Mouse (Mus musculus) T-helper 17 cell (primary cell): ENCODE data around the gene Tspan5.

Experiments used
- in situ Hi-C, 2 experiments: fragments of 300-600 bp; cut with MboI, MseI; formaldehyde crosslinking; loops; 1 replicate in 1 of 2; 2 replicates in 1 of 2; pipeline ENCODE4 v1.15.1; 2025; ENCODE audit warnings: high pct_unique_total_duplicates in 2 of 2

The Tspan5 gene

GRCm38 (mm10) chr3:138741649-138742565 is at the start of gene Tspan5:
TSS of gene Tspan5 (plus strand) at chr3:138742195.
- in situ Hi-C loops = no loop called here

GRCm38 (mm10) chr3:138692302-138692701 is 49.7 kb upstream of the Tspan5 start:
- in situ Hi-C loops = no loop called here

- in situ Hi-C loops = no loop called here
Observed at GRCm38 (mm10) chr3:138703399-138703798, 38.6 kb upstream of the Tspan5 start.

- in situ Hi-C loops = no loop called here
Observed at GRCm38 (mm10) chr3:138704469-138704868, 37.5 kb upstream of the Tspan5 start.

GRCm38 (mm10) chr3:138705875-138706274 is 36.1 kb upstream of the Tspan5 start:
- in situ Hi-C loops = no loop called here

- in situ Hi-C loops = no loop called here
Observed at GRCm38 (mm10) chr3:138709183-138709582, 32.8 kb upstream of the Tspan5 start.

GRCm38 (mm10) chr3:138711971-138712370 is 30.0 kb upstream of the Tspan5 start:
- in situ Hi-C loops = no loop called here

GRCm38 (mm10) chr3:138712452-138713140 is 29.4 kb upstream of the Tspan5 start:
- in situ Hi-C loops = no loop called here

- in situ Hi-C loops = no loop called here
Observed at GRCm38 (mm10) chr3:138713141-138713540, 28.9 kb upstream of the Tspan5 start.

- in situ Hi-C loops = no loop called here
Observed at GRCm38 (mm10) chr3:138714788-138715187, 27.2 kb upstream of the Tspan5 start.

- in situ Hi-C loops = no loop called here
Observed at GRCm38 (mm10) chr3:138715212-138715611, 26.8 kb upstream of the Tspan5 start.

GRCm38 (mm10) chr3:138717040-138717439 is 25.0 kb upstream of the Tspan5 start:
- in situ Hi-C loops = no loop called here

GRCm38 (mm10) chr3:138722152-138722551 is 19.8 kb upstream of the Tspan5 start:
- in situ Hi-C loops = no loop called here

- in situ Hi-C loops = no loop called here
Observed at GRCm38 (mm10) chr3:138727571-138727970, 14.4 kb upstream of the Tspan5 start.

- in situ Hi-C loops = no loop called here
Observed at GRCm38 (mm10) chr3:138728840-138729239, 13.2 kb upstream of the Tspan5 start.

- in situ Hi-C loops = no loop called here
Observed at GRCm38 (mm10) chr3:138730812-138731211, 11.2 kb upstream of the Tspan5 start.

- in situ Hi-C loops = no loop called here
Observed at GRCm38 (mm10) chr3:138735760-138736159, 6.2 kb upstream of the Tspan5 start.

- in situ Hi-C loops = no loop called here
Observed at GRCm38 (mm10) chr3:138739150-138739700, 2.8 kb upstream of the Tspan5 start.

- in situ Hi-C loops = no loop called here
Observed at GRCm38 (mm10) chr3:138740291-138740690, 1.7 kb upstream of the Tspan5 start.

- in situ Hi-C loops = no loop called here
Observed at GRCm38 (mm10) chr3:138740843-138741540, 1.0 kb upstream of the Tspan5 start.

GRCm38 (mm10) chr3:138742566-138742930 is 553 bp downstream of the Tspan5 start:
- in situ Hi-C loops = no loop called here
